Mouse (Mus musculus) ES-E14 (cell line): Measurements from ENCODE around the gene Lrp1.

Experiments used
- MAFK ChIP-seq: IDR thresholded peaks from 2 replicates; pipeline ENCODE4 v1.6.1; 2014; ENCODE audit warnings: mild to moderate bottlenecking, low read depth, low read length, inconsistent platforms; ENCODE audit not compliant: insufficient read depth
- ZNF384 ChIP-seq: IDR thresholded peaks from 2 replicates; pipeline ENCODE4 v1.6.1; 2012; ENCODE audit warnings: low read depth, low read length, inconsistent platforms

DNA sequence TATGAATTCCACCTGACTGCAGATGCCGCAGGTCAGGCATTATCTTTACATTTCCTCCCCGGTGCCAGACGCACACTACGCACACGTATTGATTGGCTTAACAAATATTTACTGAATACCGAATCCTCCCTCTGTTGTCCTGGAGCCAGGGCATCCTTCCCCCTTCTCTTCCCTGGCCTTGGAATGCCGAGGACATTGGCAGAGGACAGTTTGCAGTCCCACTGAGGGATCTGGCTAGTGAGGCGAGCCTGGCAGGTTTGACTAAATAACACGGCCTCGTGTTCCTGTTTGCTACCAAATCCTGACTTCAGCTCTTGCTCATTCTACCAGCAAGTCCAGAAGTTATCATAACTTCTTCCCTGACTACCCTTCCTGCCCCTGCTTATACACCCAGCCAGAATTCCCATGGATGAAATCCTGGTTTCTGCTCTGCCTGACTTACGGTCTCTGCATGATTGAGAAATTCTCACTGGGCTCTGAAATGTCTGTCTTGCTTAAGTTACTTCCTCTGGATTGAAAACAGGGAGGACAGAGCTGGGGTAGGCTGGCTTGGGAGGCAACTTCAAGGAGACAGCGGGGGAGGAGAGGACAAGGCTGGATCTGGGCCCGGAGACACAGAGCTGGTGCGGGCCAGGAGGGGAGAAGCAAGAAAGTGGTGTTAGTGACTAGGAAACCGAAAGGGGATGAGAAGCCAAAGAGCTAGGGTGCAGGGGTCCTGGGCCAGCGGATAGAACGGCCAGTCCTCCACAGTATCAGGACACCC is 21.0 kb downstream of the Lrp1 start:
- no peak for TF ChIP-seq MAFK
- no peak for TF ChIP-seq ZNF384
